Comparison of ENCODE assay signal across 8 mouse cellular contexts in genomic region chr8:70697366-70698250, GRCm38 (mm10). TPM values are rescaled to one million over a fixed set of nuclear protein-coding genes. Genes with fewer than 3 reads are reported as not detected.
DNase-seq lines count a peak whose midpoint lies in the region; ATAC-seq and TF ChIP-seq lines count a peak whose summit lies in the region.

No protein-coding gene starts in this region.

- H3K9ac ChIP-seq in liver, adult 2 months (ENCODE audit: low read depth, low read length): peak overlapping the region; percentile 75
- peak overlapping the region; percentile 7; the same call in 1 of the 2 replicates for H3K9ac ChIP-seq in embryonic facial prominence, embryonic 11.5 days (replicated peaks; ENCODE audit: low read length)
- H3K9ac ChIP-seq in hindbrain, embryonic 16.5 days (ENCODE audit: low read depth, low read length): peak overlapping the region; percentile 56
- H3K9ac ChIP-seq in midbrain, postnatal 0 days (replicated peaks; ENCODE audit: low read length, poor library complexity, severe bottlenecking): peak overlapping the region; percentile 54

- no peak for TF ChIP-seq CTCF in liver, adult 2 months (IDR thresholded peaks at IDR 0.05; ENCODE audit: low read depth, low read length)
- no peak for TF ChIP-seq CTCF in midbrain, postnatal 0 days (IDR thresholded peaks at IDR 0.05)

- no peaks in the 10 kb centered on the region for H3K36me3 ChIP-seq in liver, adult 2 months (ENCODE audit: control insufficient read depth, insufficient read depth, low read length)
- no peaks in the 10 kb centered on the region for H3K36me3 ChIP-seq in embryonic facial prominence, embryonic 11.5 days (replicated peaks; ENCODE audit: control insufficient read depth, insufficient read depth, low read depth, low read length)
- no peaks in the 10 kb centered on the region for H3K36me3 ChIP-seq in hindbrain, embryonic 16.5 days (ENCODE audit: control insufficient read depth, insufficient read depth, low read length)
- H3K36me3 ChIP-seq in midbrain, postnatal 0 days (ENCODE audit: insufficient read depth, low read length): no peaks in the 10 kb centered on the region

- H3K79me2 ChIP-seq in liver, adult 2 months (ENCODE audit: control insufficient read depth, insufficient read depth, low read length): peaks cover 9% of the 10 kb centered on the region; the same call in 1 of the 2 replicates

- H3K4me3 ChIP-seq in liver, adult 2 months (ENCODE audit: insufficient read depth, low read depth, low read length): peak overlapping the region; percentile 55
- no peak overlapping the region; the same call in 1 of the 2 replicates for H3K4me3 ChIP-seq in embryonic facial prominence, embryonic 11.5 days (ENCODE audit: low read depth, low read length)
- H3K4me3 ChIP-seq in hindbrain, embryonic 16.5 days (ENCODE audit: low read length): peak overlapping the region; percentile 95
- H3K4me3 ChIP-seq in midbrain, postnatal 0 days (ENCODE audit: low read depth, low read length): peak overlapping the region; percentile 92

- DNase-seq in liver, adult 2 months (ENCODE audit: extremely low read depth, low read depth, low spot score): no peak
- DNase-seq in liver: no peak
- DNase-seq in embryonic facial prominence, embryonic 11.5 days (ENCODE audit: low spot score): no peak
- no peak for DNase-seq in midbrain, postnatal 0 days (ENCODE audit: low spot score)
- DNase-seq in cerebellum, adult 9-11 months: no peak
- no peak for DNase-seq in spleen, postnatal 14 days (ENCODE audit: low spot score in 2 of 2)
- DNase-seq in kidney, adult 18-20 months: no peak

- H3K27me3 ChIP-seq in liver, adult 2 months (ENCODE audit: control insufficient read depth, insufficient read depth, low read length): no peaks in the 10 kb centered on the region
- no peaks in the 10 kb centered on the region for H3K27me3 ChIP-seq in embryonic facial prominence, embryonic 11.5 days (ENCODE audit: control insufficient read depth, insufficient read depth, low read length)
- no peaks in the 10 kb centered on the region for H3K27me3 ChIP-seq in hindbrain, embryonic 16.5 days (replicated peaks; ENCODE audit: control insufficient read depth, insufficient read depth, low read length)
- H3K27me3 ChIP-seq in midbrain, postnatal 0 days (ENCODE audit: insufficient read depth, low read length): no peaks in the 10 kb centered on the region

- H3K4me1 ChIP-seq in liver, adult 2 months (ENCODE audit: control insufficient read depth, insufficient read depth, low read length): peaks cover 14% of the 10 kb centered on the region
- peaks cover 7% of the 10 kb centered on the region for H3K4me1 ChIP-seq in embryonic facial prominence, embryonic 11.5 days (ENCODE audit: control insufficient read depth, insufficient read depth, low read length)
- peaks cover 37% of the 10 kb centered on the region for H3K4me1 ChIP-seq in hindbrain, embryonic 16.5 days (ENCODE audit: control insufficient read depth, insufficient read depth, low read depth, low read length)
- peaks cover 16% of the 10 kb centered on the region for H3K4me1 ChIP-seq in midbrain, postnatal 0 days (ENCODE audit: insufficient read depth, low read length)

- WGBS in liver, adult 2 months: 65% methylated on average over 12 of the region's 12 CpGs
- whole genome bisulfite sequencing in embryonic facial prominence, embryonic 11.5 days: 72% methylated on average over 12 of the region's 12 CpGs
- WGBS in hindbrain, embryonic 16.5 days: 72% methylated on average over 12 of the region's 12 CpGs
- WGBS in midbrain, postnatal 0 days: 70% methylated on average over 12 of the region's 12 CpGs

- peak overlapping the region; percentile 10 for H3K4me2 ChIP-seq in embryonic facial prominence, embryonic 11.5 days (ENCODE audit: low read depth, low read length)
- peak overlapping the region; percentile 65 for H3K4me2 ChIP-seq in hindbrain, embryonic 16.5 days (ENCODE audit: low read length)
- peak overlapping the region; percentile 66 for H3K4me2 ChIP-seq in midbrain, postnatal 0 days (ENCODE audit: low read depth, low read length, poor library complexity, severe bottlenecking)

- no peak for TF ChIP-seq POLR2A in liver, adult 2 months (IDR thresholded peaks at IDR 0.05; ENCODE audit: extremely low read depth, insufficient read depth, low read length)

- H3K9me3 ChIP-seq in embryonic facial prominence, embryonic 11.5 days (replicated peaks; ENCODE audit: control insufficient read depth, low read length): no peaks in the 10 kb centered on the region
- no peaks in the 10 kb centered on the region for H3K9me3 ChIP-seq in hindbrain, embryonic 16.5 days (ENCODE audit: control insufficient read depth, low read length)
- H3K9me3 ChIP-seq in midbrain, postnatal 0 days (ENCODE audit: low read length): no peaks in the 10 kb centered on the region

- peak overlapping the region; percentile 96 for H3K27ac ChIP-seq in liver, adult 2 months (replicated peaks; ENCODE audit: insufficient read depth, low read depth, low read length)
- H3K27ac ChIP-seq in embryonic facial prominence, embryonic 11.5 days (replicated peaks; ENCODE audit: low read depth, low read length): peak overlapping the region; percentile 90
- peak overlapping the region; percentile 91 for H3K27ac ChIP-seq in hindbrain, embryonic 16.5 days (ENCODE audit: low read depth, low read length)
- peak overlapping the region; percentile 97 for H3K27ac ChIP-seq in midbrain, postnatal 0 days (ENCODE audit: low read depth, low read length)

- ATAC-seq in embryonic facial prominence, embryonic 11.5 days (replicated peaks; ENCODE audit: insufficient number of reproducible peaks, low FRiP score, low TSS enrichment, low read depth): no peak
- ATAC-seq in hindbrain, embryonic 16.5 days: no peak
- ATAC-seq in midbrain, postnatal 0 days (ENCODE audit: low FRiP score): no peak

RNA-seq across cellular contexts. Expression of gene Jund, which starts 1.1 kb away (rescaled TPM):
- total RNA-seq in liver, adult 2 months (2014; rRNA removed): 26.6 and 36.6 TPM in 2 replicates
- polyA plus RNA-seq in liver, adult 2 months (2012; rRNA removed): 111 and 120 TPM in 2 replicates
- 94.2 and 104 TPM in 2 replicates for polyA plus RNA-seq in embryonic facial prominence, embryonic 11.5 days (2014; fragmentation: Nextera tagmentation; extraction: Ambion mirVana)
- 60.0 and 69.0 TPM in 2 replicates for polyA plus RNA-seq in hindbrain, embryonic 16.5 days (2015; fragmentation: Nextera tagmentation; extraction: Ambion mirVana)
- 470 and 553 TPM in 2 replicates for total RNA-seq in midbrain, postnatal 0 days (2014; rRNA removed)
- polyA plus RNA-seq in midbrain, postnatal 0 days (2015; fragmentation: Nextera tagmentation; extraction: Ambion mirVana): 91.0 and 99.3 TPM in 2 replicates

RNA-seq across cellular contexts. Expression of gene Iqcn, which starts 5.6 kb away (rescaled TPM):
- not detected in 2 replicates for total RNA-seq in liver, adult 2 months (2014; rRNA removed)
- not detected in 2 replicates for polyA plus RNA-seq in liver, adult 2 months (2012; rRNA removed)
- polyA plus RNA-seq in embryonic facial prominence, embryonic 11.5 days (2014; fragmentation: Nextera tagmentation; extraction: Ambion mirVana): not detected in 2 replicates
- polyA plus RNA-seq in hindbrain, embryonic 16.5 days (2015; fragmentation: Nextera tagmentation; extraction: Ambion mirVana): 0.10 TPM in 1 of 2 replicates, not detected in the other
- 0.22 TPM in 1 of 2 replicates, not detected in the other for total RNA-seq in midbrain, postnatal 0 days (2014; rRNA removed)
- polyA plus RNA-seq in midbrain, postnatal 0 days (2015; fragmentation: Nextera tagmentation; extraction: Ambion mirVana): 0.06 and 0.07 TPM in 2 replicates

RNA-seq across cellular contexts. Expression of gene Gm3336, which starts 20.7 kb away (rescaled TPM):
- total RNA-seq in liver, adult 2 months (2014; rRNA removed): 0.28 and 0.54 TPM in 2 replicates
- polyA plus RNA-seq in liver, adult 2 months (2012; rRNA removed): 0.11 and 1.0 TPM in 2 replicates
- polyA plus RNA-seq in embryonic facial prominence, embryonic 11.5 days (2014; fragmentation: Nextera tagmentation; extraction: Ambion mirVana): not detected in 2 replicates
- 0.19 TPM in 1 of 2 replicates, not detected in the other for polyA plus RNA-seq in hindbrain, embryonic 16.5 days (2015; fragmentation: Nextera tagmentation; extraction: Ambion mirVana)
- total RNA-seq in midbrain, postnatal 0 days (2014; rRNA removed): not detected in 2 replicates
- polyA plus RNA-seq in midbrain, postnatal 0 days (2015; fragmentation: Nextera tagmentation; extraction: Ambion mirVana): not detected in 2 replicates

RNA-seq across cellular contexts. Expression of gene Lsm4, which starts 24.6 kb away (rescaled TPM):
- 30.8 and 35.4 TPM in 2 replicates for total RNA-seq in liver, adult 2 months (2014; rRNA removed)
- polyA plus RNA-seq in liver, adult 2 months (2012; rRNA removed): 35.4 and 51.8 TPM in 2 replicates
- polyA plus RNA-seq in embryonic facial prominence, embryonic 11.5 days (2014; fragmentation: Nextera tagmentation; extraction: Ambion mirVana): 323 and 334 TPM in 2 replicates
- 168 and 169 TPM in 2 replicates for polyA plus RNA-seq in hindbrain, embryonic 16.5 days (2015; fragmentation: Nextera tagmentation; extraction: Ambion mirVana)
- 140 and 312 TPM in 2 replicates for total RNA-seq in midbrain, postnatal 0 days (2014; rRNA removed)
- 157 and 169 TPM in 2 replicates for polyA plus RNA-seq in midbrain, postnatal 0 days (2015; fragmentation: Nextera tagmentation; extraction: Ambion mirVana)

RNA-seq across cellular contexts. Expression of gene Pde4c, which starts 25.9 kb away (rescaled TPM):
- 10.6 and 16.3 TPM in 2 replicates for total RNA-seq in liver, adult 2 months (2014; rRNA removed)
- polyA plus RNA-seq in liver, adult 2 months (2012; rRNA removed): 26.5 and 28.0 TPM in 2 replicates
- 0.06 and 0.20 TPM in 2 replicates for polyA plus RNA-seq in embryonic facial prominence, embryonic 11.5 days (2014; fragmentation: Nextera tagmentation; extraction: Ambion mirVana)
- polyA plus RNA-seq in hindbrain, embryonic 16.5 days (2015; fragmentation: Nextera tagmentation; extraction: Ambion mirVana): 0.19 and 0.42 TPM in 2 replicates
- total RNA-seq in midbrain, postnatal 0 days (2014; rRNA removed): 0.77 and 1.5 TPM in 2 replicates
- polyA plus RNA-seq in midbrain, postnatal 0 days (2015; fragmentation: Nextera tagmentation; extraction: Ambion mirVana): 0.21 and 0.39 TPM in 2 replicates

Comparison
In these comparisons a context has a peak if more than half of its experiments do, and no peak if none do; other contexts are left out.
1. H3K9ac ChIP-seq: peak in every context shown above with its lines; median percentile 75 in liver, adult 2 months; 56 in hindbrain, embryonic 16.5 days; 54 in midbrain, postnatal 0 days; 7 in embryonic facial prominence, embryonic 11.5 days.
2. H3K4me2 ChIP-seq: peak in every context shown above with its lines; median percentile 66 in midbrain, postnatal 0 days; 65 in hindbrain, embryonic 16.5 days; 10 in embryonic facial prominence, embryonic 11.5 days.